23 mouse cellular contexts compared by ENCODE assay signal in genomic region chr2:166779956-166780355, GRCm38 (mm10). TPM values are rescaled to one million over a fixed set of nuclear protein-coding genes. Genes with fewer than 3 reads are reported as not detected.
DNase-seq lines count a peak whose midpoint lies in the region; ATAC-seq lines count a peak whose summit lies in the region.
"Had no signal": no experiment of that assay in that cellular context is flagged by ENCODE, and none has a peak within 500 bp of the region (broad histone marks: within the 10 kb centered on the region; RNA-seq: fewer than 3 reads in every experiment).

No protein-coding gene starts in this region.

- WGBS in kidney, embryonic 16.5 days = 77% methylated on average over 8 of the region's 8 CpGs
- WGBS in embryonic facial prominence, embryonic 13.5 days = 47% methylated on average over 8 of the region's 8 CpGs

- no peak for ATAC-seq in kidney, embryonic 16.5 days (ENCODE audit: low FRiP score, low TSS enrichment)
- ATAC-seq in embryonic facial prominence, embryonic 13.5 days (ENCODE audit: insufficient number of reproducible peaks, insufficient read depth, low FRiP score, low TSS enrichment, low read depth) = no peak
- ATAC-seq: activated CD4-positive, CD25-positive, alpha-beta regulatory T cell, adult 4 months; forebrain, embryonic 16.5 days; hindbrain, embryonic 16.5 days; Patski had no signal

- no peak overlapping the region for H3K4me3 ChIP-seq in kidney, embryonic 16.5 days (ENCODE audit: low read length)
- H3K4me3 ChIP-seq in embryonic facial prominence, embryonic 13.5 days = no peak overlapping the region
- H3K4me3 ChIP-seq: embryonic facial prominence, embryonic 12.5 days; forebrain, embryonic 12.5 days; heart, embryonic 13.5 days; hindbrain, embryonic 12.5 days had no signal

- no peaks in the 10 kb centered on the region for H3K9me3 ChIP-seq in kidney, embryonic 16.5 days (ENCODE audit: low read length)
- no peaks in the 10 kb centered on the region for H3K9me3 ChIP-seq in embryonic facial prominence, embryonic 13.5 days
- H3K9me3 ChIP-seq: embryonic facial prominence, embryonic 12.5 days; forebrain, embryonic 12.5 days; heart, embryonic 13.5 days; hindbrain, embryonic 12.5 days had no signal

- H3K27me3 ChIP-seq in kidney, embryonic 16.5 days (ENCODE audit: insufficient read depth, low read length) = no peaks in the 10 kb centered on the region
- no peaks in the 10 kb centered on the region for H3K27me3 ChIP-seq in embryonic facial prominence, embryonic 13.5 days
- H3K27me3 ChIP-seq: CH12.LX; embryonic facial prominence, embryonic 12.5 days; hindbrain, embryonic 12.5 days; Patski had no signal

- H3K9ac ChIP-seq in kidney, embryonic 16.5 days (replicated peaks; ENCODE audit: low read length) = 0 out of 2 replicates have a peak overlapping the region, but pooled peaks have one; percentile 11
- no peak overlapping the region for H3K9ac ChIP-seq in embryonic facial prominence, embryonic 13.5 days
- H3K9ac ChIP-seq: embryonic facial prominence, embryonic 12.5 days; forebrain, embryonic 12.5 days; heart, embryonic 13.5 days; hindbrain, embryonic 12.5 days had no signal

- H3K4me2 ChIP-seq in kidney, embryonic 16.5 days (replicated peaks; ENCODE audit: low read depth, low read length) = no peak overlapping the region
- no peak overlapping the region for H3K4me2 ChIP-seq in embryonic facial prominence, embryonic 13.5 days
- H3K4me2 ChIP-seq: embryonic facial prominence, embryonic 12.5 days; forebrain, embryonic 12.5 days; heart, embryonic 13.5 days; hindbrain, embryonic 12.5 days had no signal

- no peaks in the 10 kb centered on the region for H3K4me1 ChIP-seq in kidney, embryonic 16.5 days (ENCODE audit: insufficient read depth, low read length)
- H3K4me1 ChIP-seq in embryonic facial prominence, embryonic 13.5 days = peaks cover 13% of the 10 kb centered on the region

- no peak overlapping the region for H3K27ac ChIP-seq in kidney, embryonic 16.5 days (ENCODE audit: low read length)
- peak overlapping the region; percentile 69; the same call in 1 of the 2 replicates for H3K27ac ChIP-seq in embryonic facial prominence, embryonic 13.5 days
- H3K27ac ChIP-seq: embryonic facial prominence, embryonic 12.5 days; forebrain, embryonic 12.5 days; heart, embryonic 13.5 days; hindbrain, embryonic 12.5 days had no signal

- no peaks in the 10 kb centered on the region for H3K36me3 ChIP-seq in kidney, embryonic 16.5 days (ENCODE audit: insufficient read depth, low read length)
- no peaks in the 10 kb centered on the region for H3K36me3 ChIP-seq in embryonic facial prominence, embryonic 13.5 days
- H3K36me3 ChIP-seq: embryonic facial prominence, embryonic 12.5 days; forebrain, embryonic 12.5 days; heart, embryonic 13.5 days; hindbrain, embryonic 12.5 days had no signal

- DNase-seq in adrenal gland, adult 2 months = peak; percentile 70
- no peak for DNase-seq in adrenal gland, postnatal 25 days
- no peak for DNase-seq in kidney, postnatal 25 days
- peak; percentile 3 for DNase-seq in right cerebral cortex, postnatal 14 days
- DNase-seq in right cerebral cortex, adult 2 months (ENCODE audit: low spot score in 2 of 2) = no peak
- no peak for DNase-seq in cerebellum, postnatal 14 days
- DNase-seq: cerebellum, adult 2 months; cerebellum, postnatal 10 days; embryo, embryonic 11 days; gastrocnemius, postnatal 14 days; heart, postnatal 36 days; kidney, adult 11 months had no signal

RNA-seq across cellular contexts. Expression of gene Trp53rkb, which starts 12.4 kb away (rescaled TPM):
- 1 to 10 TPM; 3.6 to 3.9 TPM for total RNA-seq in adrenal gland, adult 2 months (2021)
- polyA plus RNA-seq in adrenal gland, adult 2 months (2012; rRNA removed) = 2.7 and 4.5 TPM in 2 replicates
- total RNA-seq in adrenal gland, postnatal 25 days (2021) = 3.9 and 4.1 TPM in 2 replicates
- polyA plus RNA-seq in kidney, embryonic 16.5 days (2015; fragmentation: Nextera tagmentation; extraction: Ambion mirVana) = 7.8 and 8.2 TPM in 2 replicates
- polyA plus RNA-seq in embryonic facial prominence, embryonic 13.5 days (2015; fragmentation: Nextera tagmentation; extraction: Ambion mirVana) = 10.4 and 11.3 TPM in 2 replicates

RNA-seq across cellular contexts. Expression of gene Arfgef2, which starts 25.4 kb away (rescaled TPM):
- 10 to 100 TPM; 64.3 to 80.6 TPM for total RNA-seq in adrenal gland, adult 2 months (2021)
- polyA plus RNA-seq in adrenal gland, adult 2 months (2012; rRNA removed) = 16.8 and 21.8 TPM in 2 replicates
- total RNA-seq in adrenal gland, postnatal 25 days (2021) = 57.5 and 72.2 TPM in 2 replicates
- 4.6 and 4.9 TPM in 2 replicates for polyA plus RNA-seq in kidney, embryonic 16.5 days (2015; fragmentation: Nextera tagmentation; extraction: Ambion mirVana)
- polyA plus RNA-seq in embryonic facial prominence, embryonic 13.5 days (2015; fragmentation: Nextera tagmentation; extraction: Ambion mirVana) = 3.5 and 3.7 TPM in 2 replicates

Comparison
In these comparisons a context has a peak if more than half of its experiments do, and no peak if none do; other contexts are left out.
1. DNase-seq: peak in adrenal gland, adult 2 months (single experiment) and right cerebral cortex, postnatal 14 days (single experiment); none in adrenal gland, postnatal 25 days (single experiment), kidney, postnatal 25 days (0 of 2), right cerebral cortex, adult 2 months (0 of 2) and cerebellum, postnatal 14 days (0 of 2).